Mouse (Mus musculus) heart, postnatal 10 days (tissue): Measurements from ENCODE around the gene Zc3hav1. TPM values are rescaled to one million over a fixed set of nuclear protein-coding genes. Genes with fewer than 3 reads are reported as not detected.
A peak's percentile ranks its signal among the peaks of the same experiment; 100 is the strongest.

Source experiments
- DNase-seq, 2 experiments: peaks; one replicate each; pipeline ENCODE4 v3.0.0; 2021
- intact Hi-C: fragments of 180-260 bp; cut with DNase I; formaldehyde crosslinking; loops from one replicate; pipeline ENCODE4 v1.15.1; 2025
- total RNA-seq, 2 experiments: library from RNA; stranded (reverse); gene quantifications; 2 replicates each; pipeline ENCODE4 v1.2.3; 2021

Gene Zc3hav1
- total RNA-seq, 2 experiments from 2014 or later = 20.7 to 21.5 TPM

GRCm38 (mm10) chr6:38354723-38355353, 435 bp upstream of the Zc3hav1 start:
- intact Hi-C loops = loop anchor here (2.0 to 5.0 kb wide), 2 partner anchors 26 to 77 kb away; partner anchors contain the start of genes Ttc26 and Ubn2
- DNase-seq = peak in 1 of 2 experiments; percentile 32

GRCm38 (mm10) chr6:38353181-38353580, 1.2 kb downstream of the Zc3hav1 start:
- no peak for DNase-seq
- intact Hi-C loops = loop anchor here (5.0 kb wide), 1 partner anchor 79 kb away; the partner anchor contains the start of gene Ubn2

GRCm38 (mm10) chr6:38352451-38352850, 2.0 kb downstream of the Zc3hav1 start:
- intact Hi-C loops = loop anchor here (5.0 kb wide), 1 partner anchor 80 kb away; the partner anchor contains the start of gene Ubn2
- DNase-seq = no peak

GRCm38 (mm10) chr6:38351930-38352329, 2.5 kb downstream of the Zc3hav1 start:
- DNase-seq = no peak
- intact Hi-C loops = loop anchor here (5.0 kb wide), 1 partner anchor 80 kb away; the partner anchor contains the start of gene Ubn2

- no peak for DNase-seq
- intact Hi-C loops = loop anchor here (5.0 kb wide), 1 partner anchor 82 kb away; the partner anchor contains the start of gene Ubn2
Observed at GRCm38 (mm10) chr6:38349806-38350205, 4.6 kb downstream of the Zc3hav1 start.

GRCm38 (mm10) chr6:38348811-38349453, 5.5 kb downstream of the Zc3hav1 start:
- intact Hi-C loops = no loop called here

GRCm38 (mm10) chr6:38347875-38348274, 6.5 kb downstream of the Zc3hav1 start:
- intact Hi-C loops = no loop called here
- no peak for DNase-seq

More at GRCm38 (mm10) chr6:38348811-38349453, 5.5 kb downstream of the Zc3hav1 start:
- no peak for DNase-seq

GRCm38 (mm10) chr6:38345796-38346195, 8.6 kb downstream of the Zc3hav1 start:
- DNase-seq = peak; percentile 56 to 70
- intact Hi-C loops = no loop called here

GRCm38 (mm10) chr6:38344006-38344670, 10.3 kb downstream of the Zc3hav1 start:
- DNase-seq = no peak
- intact Hi-C loops = no loop called here

- no peak for DNase-seq
- intact Hi-C loops = no loop called here
Observed at GRCm38 (mm10) chr6:38343581-38343980, 10.8 kb downstream of the Zc3hav1 start.

- intact Hi-C loops = no loop called here
- DNase-seq = no peak
Observed at GRCm38 (mm10) chr6:38342666-38342992, 11.8 kb downstream of the Zc3hav1 start.

GRCm38 (mm10) chr6:38341751-38342665, 12.4 kb downstream of the Zc3hav1 start:
- DNase-seq = no peak
- intact Hi-C loops = no loop called here

- DNase-seq = no peak
- intact Hi-C loops = no loop called here
Observed at GRCm38 (mm10) chr6:38339078-38339477, 15.3 kb downstream of the Zc3hav1 start.

- intact Hi-C loops = no loop called here
- DNase-seq = peak in 1 of 2 experiments; percentile 18
Observed at GRCm38 (mm10) chr6:38337951-38338350, 16.5 kb downstream of the Zc3hav1 start.

GRCm38 (mm10) chr6:38337166-38337705, 17.2 kb downstream of the Zc3hav1 start:
- intact Hi-C loops = no loop called here
- DNase-seq = no peak

- intact Hi-C loops = no loop called here
- no peak for DNase-seq
Observed at GRCm38 (mm10) chr6:38335264-38335663, 19.1 kb downstream of the Zc3hav1 start.

GRCm38 (mm10) chr6:38326596-38326995, 27.8 kb downstream of the Zc3hav1 start:
- peak; percentile 37 to 55 for DNase-seq
- intact Hi-C loops = loop anchor here (2.0 to 5.0 kb wide), 2 partner anchors 166 to 319 kb away; no protein-coding TSS in a partner anchor

GRCm38 (mm10) chr6:38320621-38321020, 33.8 kb downstream of the Zc3hav1 start:
- intact Hi-C loops = no loop called here
- DNase-seq = no peak

- intact Hi-C loops = no loop called here
- DNase-seq = no peak
Observed at GRCm38 (mm10) chr6:38316050-38316449, 38.4 kb downstream of the Zc3hav1 start.

GRCm38 (mm10) chr6:38309741-38310140, 44.7 kb downstream of the Zc3hav1 start:
- intact Hi-C loops = loop anchor here (5.0 kb wide), 1 partner anchor 147 kb away; no protein-coding TSS in a partner anchor
- DNase-seq = no peak
